In the genomic region with DNA sequence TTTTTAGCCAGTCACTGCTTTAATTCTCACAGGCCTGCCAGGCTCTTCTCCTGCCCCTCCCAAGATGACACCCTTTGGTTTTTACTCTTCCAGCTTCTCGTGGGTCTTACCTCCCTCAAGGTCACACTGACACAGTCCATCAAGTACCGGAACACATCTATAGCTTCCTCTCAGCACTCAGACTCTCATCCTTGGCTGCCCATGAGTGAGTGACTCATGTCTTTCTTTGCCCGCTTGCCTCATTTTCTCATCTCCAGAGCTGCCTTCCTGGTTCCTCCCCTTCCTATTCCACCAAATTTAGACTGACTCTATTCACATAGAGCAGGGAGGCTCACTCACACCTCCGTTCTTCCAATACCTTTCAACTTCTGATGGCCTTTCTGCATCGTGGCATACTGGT, we compare ENCODE assay signal across 15 mouse cellular contexts. TPM values are rescaled to one million over a fixed set of nuclear protein-coding genes. Genes with fewer than 3 reads are reported as not detected.
DNase-seq lines count a peak whose midpoint lies in the region; ATAC-seq and TF ChIP-seq lines count a peak whose summit lies in the region.
"Had no signal": no experiment of that assay in that cellular context is flagged by ENCODE, and none has a peak within 500 bp of the region (broad histone marks: within the 10 kb centered on the region; RNA-seq: fewer than 3 reads in every experiment).

No protein-coding gene starts in this region.

- H3K9me3 ChIP-seq in midbrain, embryonic 11.5 days (ENCODE audit: control insufficient read depth, low read length) = no peaks in the 10 kb centered on the region
- no peaks in the 10 kb centered on the region for H3K9me3 ChIP-seq in midbrain, embryonic 10.5 days (replicated peaks)
- H3K9me3 ChIP-seq: forebrain, embryonic 15.5 days; liver, embryonic 13.5 days had no signal

- H3K4me2 ChIP-seq in midbrain, embryonic 11.5 days = no peak overlapping the region
- H3K4me2 ChIP-seq: forebrain, embryonic 15.5 days; liver, embryonic 13.5 days had no signal

- no peak overlapping the region for H3K9ac ChIP-seq in midbrain, embryonic 11.5 days (ENCODE audit: low read length)
- H3K9ac ChIP-seq: forebrain, embryonic 15.5 days; liver, embryonic 13.5 days had no signal

- H3K27ac ChIP-seq in kidney, adult 2 months (ENCODE audit: insufficient read depth, low read depth, low read length) = 0 out of 2 replicates have a peak overlapping the region, but pooled peaks have one; percentile 12
- no peak overlapping the region for H3K27ac ChIP-seq in midbrain, embryonic 11.5 days (ENCODE audit: low read depth, low read length)
- H3K27ac ChIP-seq in midbrain, embryonic 10.5 days (replicated peaks) = no peak overlapping the region
- H3K27ac ChIP-seq: forebrain, embryonic 15.5 days; gastrocnemius, adult 2 months; liver, embryonic 13.5 days had no signal

- 45% methylated on average over 5 of the region's 5 CpGs for WGBS in kidney, adult 2 months
- WGBS in midbrain, embryonic 11.5 days = 88% methylated on average over 5 of the region's 5 CpGs
- WGBS in midbrain, embryonic 10.5 days = 87% methylated on average over 5 of the region's 5 CpGs

- H3K27me3 ChIP-seq in kidney, adult 2 months (replicated peaks; ENCODE audit: control insufficient read depth, insufficient read depth, low read length) = no peaks in the 10 kb centered on the region
- no peaks in the 10 kb centered on the region for H3K27me3 ChIP-seq in midbrain, embryonic 11.5 days (ENCODE audit: control insufficient read depth, insufficient read depth, low read length)
- H3K27me3 ChIP-seq in midbrain, embryonic 10.5 days (ENCODE audit: low read depth, poor library complexity, severe bottlenecking) = no peaks in the 10 kb centered on the region
- H3K27me3 ChIP-seq: forebrain, embryonic 15.5 days; liver, embryonic 13.5 days had no signal

- DNase-seq in heart, adult 11 months = peak; percentile 82
- DNase-seq in heart, postnatal 36 days = no peak
- no peak for DNase-seq in kidney, adult 2 months
- no peak for DNase-seq in kidney, adult 11 months
- DNase-seq in midbrain, embryonic 11.5 days (ENCODE audit: low spot score, missing footprints) = peak; percentile 75
- no peak for DNase-seq in midbrain, embryonic 10.5 days (ENCODE audit: low spot score)
- DNase-seq in natural killer cell, adult 2 months (ENCODE audit: low spot score in 2 of 2) = no peak
- DNase-seq: adrenal gland, adult 2 months; cerebellum, adult 9-10 months; embryo, embryonic 11 days; gastrocnemius, adult 2 months; liver, embryonic 13.5 days; right cerebral cortex, adult 18-20 months had no signal

- H3K36me3 ChIP-seq in kidney, adult 2 months (ENCODE audit: control insufficient read depth, insufficient read depth, low read length) = no peaks in the 10 kb centered on the region
- H3K36me3 ChIP-seq in midbrain, embryonic 11.5 days (ENCODE audit: control insufficient read depth, insufficient read depth, low read length) = no peaks in the 10 kb centered on the region
- H3K36me3 ChIP-seq in midbrain, embryonic 10.5 days = no peaks in the 10 kb centered on the region
- H3K36me3 ChIP-seq: forebrain, embryonic 15.5 days; liver, embryonic 13.5 days had no signal

- intact Hi-C loops in heart, postnatal 36 days (cut with DNase I) = no loop called here

- no peak for ATAC-seq in midbrain, embryonic 11.5 days (ENCODE audit: low FRiP score)
- no peak for ATAC-seq in erythroblast, adult 5-6 weeks (replicated peaks; ENCODE audit: low FRiP score, poor library complexity, severe bottlenecking)
- ATAC-seq: forebrain, embryonic 15.5 days had no signal

- no peak for TF ChIP-seq CTCF in kidney, adult 2 months (conservative IDR thresholded peaks at IDR 0.05; ENCODE audit: insufficient read depth, insufficient read length, low read depth, low read length)

- TF ChIP-seq POLR2A in kidney, adult 2 months (IDR thresholded peaks at IDR 0.05; ENCODE audit: low read depth, low read length) = no peak

- peaks cover 57% of the 10 kb centered on the region for H3K4me1 ChIP-seq in kidney, adult 2 months (ENCODE audit: control insufficient read depth, insufficient read depth, low read length)
- peaks cover 5% of the 10 kb centered on the region; the same call in 1 of the 2 replicates for H3K4me1 ChIP-seq in midbrain, embryonic 11.5 days (ENCODE audit: control insufficient read depth, insufficient read depth, low read length)
- peaks cover 12% of the 10 kb centered on the region for H3K4me1 ChIP-seq in midbrain, embryonic 10.5 days

- H3K4me3 ChIP-seq in kidney, adult 2 months (ENCODE audit: insufficient read depth, low read depth, low read length) = no peak overlapping the region
- no peak overlapping the region for H3K4me3 ChIP-seq in midbrain, embryonic 11.5 days (ENCODE audit: low read depth, low read length)
- H3K4me3 ChIP-seq in midbrain, embryonic 10.5 days = no peak overlapping the region
- H3K4me3 ChIP-seq: forebrain, embryonic 15.5 days; gastrocnemius, adult 2 months; liver, embryonic 13.5 days had no signal

RNA-seq across cellular contexts. Expression of a gene that starts 42.3 kb away (rescaled TPM):
- total RNA-seq in heart, postnatal 36 days (2021) = 100 to 1,000 TPM; 146 to 197 TPM
- polyA plus RNA-seq in kidney, adult 2 months (2012; rRNA removed) = 211 and 242 TPM in 2 replicates
- polyA plus RNA-seq in midbrain, embryonic 11.5 days (2014; fragmentation: Nextera tagmentation; extraction: Ambion mirVana) = 19.0 and 20.2 TPM in 2 replicates
- 18.7 and 19.1 TPM in 2 replicates for polyA plus RNA-seq in midbrain, embryonic 10.5 days (2016; fragmentation: Nextera tagmentation; extraction: Ambion mirVana)
- 4.6 and 8.1 TPM in 2 replicates for total RNA-seq in erythroblast, adult 5-6 weeks (2015; ENCODE audit: low replicate concordance)
- total RNA-seq in erythroblast, adult 5-6 weeks (2017; ENCODE audit: low replicate concordance) = 1.4 and 9.6 TPM in 2 replicates

RNA-seq across cellular contexts. Expression of a gene that starts 42.4 kb away (rescaled TPM):
- under 1 TPM; 0.41 to 0.83 TPM for total RNA-seq in heart, postnatal 36 days (2021)
- polyA plus RNA-seq in kidney, adult 2 months (2012; rRNA removed) = 0.90 and 1.0 TPM in 2 replicates
- 0.55 and 0.80 TPM in 2 replicates for polyA plus RNA-seq in midbrain, embryonic 11.5 days (2014; fragmentation: Nextera tagmentation; extraction: Ambion mirVana)
- polyA plus RNA-seq in midbrain, embryonic 10.5 days (2016; fragmentation: Nextera tagmentation; extraction: Ambion mirVana) = 0.89 and 1.4 TPM in 2 replicates
- total RNA-seq in erythroblast, adult 5-6 weeks (2015; ENCODE audit: low replicate concordance) = 0.58 and 1.0 TPM in 2 replicates
- total RNA-seq in erythroblast, adult 5-6 weeks (2017; ENCODE audit: low replicate concordance) = 0.28 and 0.85 TPM in 2 replicates

Comparison
In these comparisons a context has a peak if more than half of its experiments do, and no peak if none do; other contexts are left out.
1. DNase-seq: peak in heart, adult 11 months (single experiment) and midbrain, embryonic 11.5 days (single experiment); none in heart, postnatal 36 days (0 of 2), kidney, adult 2 months (single experiment), kidney, adult 11 months (single experiment), midbrain, embryonic 10.5 days (single experiment) and natural killer cell, adult 2 months (0 of 2).
2. RNA of a gene that starts 42.3 kb away (polyA plus RNA-seq): 211 to 242 TPM in kidney, adult 2 months; 19.0 to 20.2 TPM in midbrain, embryonic 11.5 days and 18.7 to 19.1 TPM in midbrain, embryonic 10.5 days; every median in the first group is over 10 times any median in the second.